Mouse (Mus musculus): Measurements from ENCODE around the gene Rhox2a.
"Not testable (repeated sequence)": the region's sequence is repeated elsewhere in the genome, so short reads cannot be mapped to it uniquely, and the experiment has no call there.

Gene Rhox2a

GRCm38 (mm10) chrX:37244676-37245075 lies at the start of gene Rhox2a:
Gene Rhox2a, plus strand, starts transcription at chrX:37244976.
- not testable (repeated sequence) for DNase-seq (ENCODE audit: low spot score in 2 of 2)

GRCm38 (mm10) chrX:37198676-37199075 lies 46.1 kb upstream of the Rhox2a start:
- DNase-seq (ENCODE audit: low spot score in 2 of 2) = no peak

GRCm38 (mm10) chrX:37210941-37211340 lies 33.8 kb upstream of the Rhox2a start, which contains the start of gene Gm9:
Gene Gm9, minus strand, starts transcription at chrX:37211041.
- DNase-seq (ENCODE audit: low spot score in 2 of 2) = no peak

- not testable (repeated sequence) for DNase-seq (ENCODE audit: low spot score in 2 of 2)
Observed at GRCm38 (mm10) chrX:37222158-37222557, 22.6 kb upstream of the Rhox2a start, which contains the start of gene Rhox1. Gene Rhox1, minus strand, starts transcription at chrX:37222258.

- DNase-seq (ENCODE audit: low spot score in 2 of 2) = not testable (repeated sequence)
Observed at GRCm38 (mm10) chrX:37249619-37250018, 4.8 kb downstream of the Rhox2a start, which contains the start of gene Rhox3a. Gene Rhox3a, plus strand, starts transcription at chrX:37249919.

GRCm38 (mm10) chrX:37265038-37265437 lies 20.3 kb downstream of the Rhox2a start, which contains the start of gene Rhox4a:
Gene Rhox4a, plus strand, starts transcription at chrX:37265338.
- DNase-seq (ENCODE audit: low spot score in 2 of 2) = not testable (repeated sequence)
